Mouse (Mus musculus) erythroblast, embryonic 14.5 days (primary cell): ENCODE data around the gene Usp40.

ENCODE experiments used
- GATA1 ChIP-seq: IDR thresholded peaks from 2 replicates; pipeline ENCODE4 v1.6.1; 2012; ENCODE audit warnings: low read length, inconsistent platforms, mixed read lengths
- TAL1 ChIP-seq: IDR thresholded peaks from 3 replicates; pipeline ENCODE4 v1.6.1; 2012; ENCODE audit warnings: low read length, inconsistent platforms, mixed read lengths

- TF ChIP-seq GATA1 (no peak; the same call in 1 of the 2 replicates), TAL1 (no peak)
These were observed 48.3 kb downstream of the Usp40 start for GRCm38 (mm10) chr1:87959998-87960431.
